Mouse (Mus musculus): ENCODE data around the gene Rasgrf1. TPM values are rescaled to one million over a fixed set of nuclear protein-coding genes. Genes with fewer than 3 reads are reported as not detected.

The Rasgrf1 gene
- polyA plus RNA-seq, 1 experiment from 2014 or later, result 0.20 TPM

DNA sequence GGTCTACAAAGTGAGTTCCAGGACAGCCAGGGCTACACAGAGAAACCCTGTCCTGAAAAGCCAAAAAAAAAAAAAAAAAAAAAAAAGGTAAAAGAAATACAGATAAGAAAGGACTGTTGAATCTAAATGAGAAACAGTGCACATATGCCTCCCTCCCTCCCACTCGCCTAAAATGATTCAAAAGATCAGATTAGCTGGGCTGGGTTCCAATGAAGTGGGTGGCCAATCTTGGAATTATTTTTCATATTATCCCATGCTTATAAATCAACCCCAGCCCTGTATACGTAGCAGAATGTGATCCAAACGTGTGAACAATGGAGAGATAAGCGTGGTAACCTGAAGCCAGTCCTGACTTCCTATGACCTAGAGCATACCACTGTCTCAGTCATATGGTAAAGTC lies 8.5 kb upstream of the Rasgrf1 start:
- 69% methylated on average over 4 of the region's 4 CpGs for WGBS
- Histone ChIP-seq H3K9me3 (ENCODE audit: control insufficient read depth, low read length) (no peaks in the 10 kb centered on the region), H3K27ac (ENCODE audit: low read length) (no peak overlapping the region), H3K4me2 (ENCODE audit: low read depth, low read length) (no peak overlapping the region), H3K4me1 (ENCODE audit: control insufficient read depth, insufficient read depth, low read length) (no peaks in the 10 kb centered on the region), H3K4me3 (ENCODE audit: low read length) (no peak overlapping the region), H3K27me3 (replicated peaks; ENCODE audit: control insufficient read depth, insufficient read depth, low read length) (0 out of 2 replicates have a peak, but pooled peaks cover 2% of the 10 kb centered on the region), H3K36me3 (ENCODE audit: control insufficient read depth, insufficient read depth, low read length) (no peaks in the 10 kb centered on the region), H3K9ac (ENCODE audit: low read depth, low read length) (no peak overlapping the region)
- ATAC-seq, result no peak

DNA sequence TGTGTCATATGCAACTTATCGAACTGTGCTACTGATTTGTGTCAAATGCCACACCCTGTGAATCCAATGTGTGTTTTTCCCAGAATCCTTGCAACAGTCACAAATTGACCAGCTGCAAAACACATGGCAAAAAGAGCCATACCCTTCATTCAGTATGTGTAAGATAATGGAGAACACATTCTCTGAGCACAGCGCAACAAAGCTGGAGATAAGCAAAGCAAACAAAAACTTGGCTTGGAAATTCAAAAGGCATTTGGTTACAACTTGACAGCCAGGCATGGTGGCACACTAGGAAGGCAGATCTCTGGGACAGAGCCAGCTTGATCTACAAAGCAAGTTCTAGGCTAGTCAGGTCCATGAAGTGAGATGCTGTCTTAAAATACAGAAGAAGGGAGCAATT lies 6.9 kb upstream of the Rasgrf1 start:
- Histone ChIP-seq H3K4me1 (ENCODE audit: control insufficient read depth, insufficient read depth, low read length) (no peaks in the 10 kb centered on the region), H3K27me3 (replicated peaks; ENCODE audit: control insufficient read depth, insufficient read depth, low read length) (peaks cover 16% of the 10 kb centered on the region), H3K36me3 (ENCODE audit: control insufficient read depth, insufficient read depth, low read length) (no peaks in the 10 kb centered on the region), H3K4me3 (ENCODE audit: low read length) (no peak overlapping the region), H3K9me3 (ENCODE audit: control insufficient read depth, low read length) (no peaks in the 10 kb centered on the region), H3K9ac (ENCODE audit: low read depth, low read length) (no peak overlapping the region), H3K27ac (ENCODE audit: low read length) (no peak overlapping the region), H3K4me2 (ENCODE audit: low read depth, low read length) (no peak overlapping the region)
- 59% methylated on average over 2 of the region's 2 CpGs for WGBS
- no peak; the same call in 1 of the 2 replicates for ATAC-seq

DNA sequence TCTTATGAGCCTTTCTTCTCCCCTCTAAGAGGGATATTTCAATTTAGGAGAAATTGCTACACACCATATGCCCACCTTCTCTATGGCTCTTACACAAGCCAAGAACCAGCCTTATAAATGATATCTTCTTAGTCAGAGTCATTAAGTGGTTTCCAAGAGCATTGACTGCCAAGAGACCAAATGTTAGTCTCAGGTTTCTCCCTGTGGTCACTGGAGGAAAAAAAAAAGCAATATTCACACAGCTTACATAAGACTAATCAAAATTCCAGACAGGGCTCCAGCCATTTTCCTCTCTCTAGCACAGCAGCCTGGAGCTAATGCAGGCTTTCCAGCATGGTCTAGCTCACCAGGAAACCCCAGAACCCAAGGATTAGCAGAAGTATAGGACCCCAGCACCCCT lies 3.1 kb upstream of the Rasgrf1 start:
- ATAC-seq, result no peak
- Histone ChIP-seq H3K27ac (ENCODE audit: low read length) (no peak overlapping the region), H3K9me3 (ENCODE audit: control insufficient read depth, low read length) (no peaks in the 10 kb centered on the region), H3K4me1 (ENCODE audit: control insufficient read depth, insufficient read depth, low read length) (peaks cover 21% of the 10 kb centered on the region), H3K27me3 (replicated peaks; ENCODE audit: control insufficient read depth, insufficient read depth, low read length) (peaks cover 55% of the 10 kb centered on the region), H3K4me3 (ENCODE audit: low read length) (no peak overlapping the region), H3K4me2 (ENCODE audit: low read depth, low read length) (no peak overlapping the region), H3K36me3 (ENCODE audit: control insufficient read depth, insufficient read depth, low read length) (no peaks in the 10 kb centered on the region), H3K9ac (ENCODE audit: low read depth, low read length) (no peak overlapping the region)

DNA sequence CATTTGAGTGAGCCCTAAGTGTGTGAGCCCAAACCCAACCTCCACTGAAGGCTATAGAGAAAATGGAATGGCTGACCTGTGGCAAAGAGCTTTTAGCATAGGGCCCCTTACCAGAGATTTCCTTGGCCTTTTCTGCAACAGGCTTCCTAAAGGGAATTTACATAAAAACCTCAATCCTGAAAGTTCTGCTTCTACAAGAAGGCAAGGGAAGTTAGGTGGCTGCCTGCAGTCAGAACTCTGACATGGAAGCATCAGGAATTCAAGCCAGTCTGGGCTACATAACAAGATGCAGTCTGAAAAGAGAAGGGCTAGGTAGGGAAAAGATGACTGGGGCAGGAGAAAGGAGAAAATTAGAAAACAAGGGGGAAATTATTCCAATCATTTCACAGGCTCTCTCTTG lies 1.8 kb upstream of the Rasgrf1 start:
- no peak overlapping the region for H3K9ac ChIP-seq (ENCODE audit: low read depth, low read length)
- H3K4me1 ChIP-seq (ENCODE audit: control insufficient read depth, insufficient read depth, low read length), result peaks cover 21% of the 10 kb centered on the region
- H3K4me3 ChIP-seq (ENCODE audit: low read length), result no peak overlapping the region
- H3K27me3 ChIP-seq (replicated peaks; ENCODE audit: control insufficient read depth, insufficient read depth, low read length), result peaks cover 59% of the 10 kb centered on the region
- no peaks in the 10 kb centered on the region for H3K9me3 ChIP-seq (ENCODE audit: control insufficient read depth, low read length)
- no peaks in the 10 kb centered on the region for H3K36me3 ChIP-seq (ENCODE audit: control insufficient read depth, insufficient read depth, low read length)
- no peak overlapping the region for H3K4me2 ChIP-seq (ENCODE audit: low read depth, low read length)
- ATAC-seq, result no peak
- no peak overlapping the region for H3K27ac ChIP-seq (ENCODE audit: low read length)

DNA sequence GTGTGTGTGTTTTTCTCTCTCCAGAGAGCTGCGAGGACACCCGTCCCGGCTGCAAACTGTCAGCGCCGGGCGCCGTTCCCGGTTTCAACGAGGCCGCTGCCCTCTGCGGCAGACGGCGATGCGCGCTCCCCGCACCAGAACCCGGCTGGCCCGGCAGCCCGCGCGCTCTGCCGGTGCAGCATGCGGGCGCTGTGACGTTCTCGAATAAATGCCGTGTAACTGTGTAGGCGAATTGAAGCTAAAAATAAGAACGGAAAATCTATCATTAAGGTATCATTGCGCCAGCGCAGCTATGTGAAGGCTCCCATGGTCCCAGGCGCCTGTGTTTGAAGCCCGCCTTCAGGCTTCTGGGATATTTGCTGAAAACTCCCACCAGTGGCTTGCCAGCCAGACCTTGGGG lies 1.1 kb upstream of the Rasgrf1 start:
- H3K9me3 ChIP-seq (ENCODE audit: control insufficient read depth, low read length), result no peaks in the 10 kb centered on the region
- under 1% methylated on average over 33 of the region's 33 CpGs for WGBS
- no peak overlapping the region for H3K27ac ChIP-seq (ENCODE audit: low read length)
- peak overlapping the region; percentile 58 for H3K4me3 ChIP-seq (ENCODE audit: low read length)
- ATAC-seq, result no peak
- 0 out of 2 replicates have a peak overlapping the region, but pooled peaks have one; percentile 33 for H3K9ac ChIP-seq (ENCODE audit: low read depth, low read length)
- H3K4me1 ChIP-seq (ENCODE audit: control insufficient read depth, insufficient read depth, low read length), result peaks cover 21% of the 10 kb centered on the region
- peak overlapping the region; percentile 92 for H3K4me2 ChIP-seq (ENCODE audit: low read depth, low read length)
- peaks cover 59% of the 10 kb centered on the region for H3K27me3 ChIP-seq (replicated peaks; ENCODE audit: control insufficient read depth, insufficient read depth, low read length)
- no peaks in the 10 kb centered on the region for H3K36me3 ChIP-seq (ENCODE audit: control insufficient read depth, insufficient read depth, low read length)

DNA sequence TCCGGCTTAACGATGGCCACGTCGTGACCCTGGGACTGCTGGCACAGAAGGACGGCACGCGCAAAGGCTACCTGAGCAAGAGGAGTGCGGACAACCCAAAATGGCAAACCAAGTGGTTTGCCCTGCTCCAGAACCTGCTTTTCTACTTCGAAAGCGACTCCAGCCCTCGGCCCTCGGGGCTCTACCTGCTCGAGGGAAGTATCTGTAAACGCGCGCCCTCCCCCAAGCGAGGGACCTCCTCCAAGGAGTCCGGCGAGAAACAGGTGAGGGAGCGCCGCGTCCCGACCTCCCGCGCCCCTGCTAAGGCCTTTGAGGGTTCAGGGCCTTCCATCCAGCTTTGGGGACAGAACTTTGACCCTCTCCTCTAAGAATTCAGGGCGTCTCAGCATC lies 298 bp downstream of the Rasgrf1 start:
- ATAC-seq, result no peak
- H3K27me3 ChIP-seq (replicated peaks; ENCODE audit: control insufficient read depth, insufficient read depth, low read length), result peaks cover 59% of the 10 kb centered on the region
- under 1% methylated on average over 26 of the region's 26 CpGs for WGBS

DNA sequence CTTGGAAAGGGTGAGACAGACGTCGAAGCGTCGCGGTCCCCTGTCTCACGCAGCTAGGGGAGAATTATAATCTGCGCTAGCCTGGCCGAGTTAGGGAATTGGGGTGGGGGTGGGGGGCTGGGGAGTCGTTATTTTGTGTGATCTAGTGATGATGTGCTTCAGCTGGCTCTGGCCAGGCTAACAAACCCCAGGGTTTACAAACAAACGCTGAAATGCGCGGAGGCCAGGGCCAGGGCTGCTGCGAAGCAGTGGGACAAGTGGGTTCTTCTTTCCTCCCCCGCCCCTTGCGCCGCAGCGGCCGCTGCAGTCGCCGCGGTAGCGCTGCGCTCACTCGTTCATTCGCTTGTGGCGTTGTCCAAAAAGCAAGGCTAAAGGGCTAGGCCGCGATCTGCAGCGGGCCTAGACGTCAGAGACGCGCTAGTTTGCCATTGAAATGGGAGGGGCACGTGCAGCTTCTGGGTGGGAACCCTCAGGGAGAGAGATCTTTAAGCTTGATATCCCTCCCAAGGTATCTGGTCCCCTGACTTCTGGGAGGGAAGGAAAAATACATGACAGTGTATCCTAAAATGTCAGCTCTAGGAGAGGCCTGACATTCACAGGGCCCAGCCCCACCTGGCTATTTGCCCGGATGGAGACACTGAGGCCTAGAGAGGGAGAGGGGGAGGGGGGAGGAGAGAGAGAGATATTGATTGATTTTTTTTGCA lies 1.2 kb downstream of the Rasgrf1 start:
- Histone ChIP-seq H3K36me3 (ENCODE audit: control insufficient read depth, insufficient read depth, low read length) (no peaks in the 10 kb centered on the region), H3K9me3 (ENCODE audit: control insufficient read depth, low read length) (no peaks in the 10 kb centered on the region), H3K9ac (ENCODE audit: low read depth, low read length) (no peak overlapping the region), H3K27me3 (replicated peaks; ENCODE audit: control insufficient read depth, insufficient read depth, low read length) (peaks cover 57% of the 10 kb centered on the region), H3K27ac (ENCODE audit: low read length) (no peak overlapping the region), H3K4me2 (ENCODE audit: low read depth, low read length) (no peak overlapping the region), H3K4me1 (ENCODE audit: control insufficient read depth, insufficient read depth, low read length) (peaks cover 21% of the 10 kb centered on the region), H3K4me3 (ENCODE audit: low read length) (peak overlapping the region; percentile 18; the same call in 1 of the 2 replicates)
- ATAC-seq, result no peak
- 3% methylated on average over 34 of the region's 34 CpGs for WGBS

More for the DNA sequence above, 298 bp downstream of the Rasgrf1 start:
- Histone ChIP-seq H3K36me3 (ENCODE audit: control insufficient read depth, insufficient read depth, low read length) (no peaks in the 10 kb centered on the region), H3K4me2 (ENCODE audit: low read depth, low read length) (peak overlapping the region; percentile 92), H3K4me1 (ENCODE audit: control insufficient read depth, insufficient read depth, low read length) (peaks cover 21% of the 10 kb centered on the region), H3K27ac (ENCODE audit: low read length) (no peak overlapping the region), H3K9me3 (ENCODE audit: control insufficient read depth, low read length) (no peaks in the 10 kb centered on the region), H3K4me3 (ENCODE audit: low read length) (peak overlapping the region; percentile 58), H3K9ac (ENCODE audit: low read depth, low read length) (no peak overlapping the region)

DNA sequence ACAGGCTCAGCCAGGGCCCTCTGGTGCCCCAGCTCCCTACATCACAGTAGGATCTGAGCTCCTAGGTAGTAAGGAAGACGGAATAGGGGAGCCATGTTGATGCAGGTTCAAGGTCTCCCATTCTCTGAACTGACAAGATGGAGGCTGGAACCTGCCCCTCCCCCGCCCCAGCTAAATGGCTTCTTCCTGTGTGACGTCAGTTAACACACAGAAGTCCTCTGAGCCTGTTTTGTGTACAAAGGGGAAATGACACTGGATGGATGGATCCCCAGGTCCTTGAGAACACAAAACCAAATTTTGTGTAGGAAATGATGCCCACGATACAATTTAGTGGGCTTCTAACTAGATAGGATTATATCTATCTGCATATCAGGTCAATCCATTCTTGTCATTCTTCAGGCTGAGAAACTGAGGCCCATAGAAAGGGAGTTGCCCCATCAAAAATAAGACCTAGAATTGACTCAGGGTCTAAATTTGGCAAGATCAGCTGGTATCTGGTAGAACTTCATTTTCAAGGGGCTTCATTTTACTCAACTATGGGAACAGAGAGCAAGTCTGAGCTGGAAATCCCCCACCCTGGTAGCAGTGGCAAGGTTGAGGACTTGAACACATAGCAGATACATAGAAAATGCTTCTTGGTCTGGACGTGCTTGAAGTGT lies 2.3 kb downstream of the Rasgrf1 start:
- 68% methylated on average over 5 of the region's 5 CpGs for WGBS
- Histone ChIP-seq H3K4me2 (ENCODE audit: low read depth, low read length) (no peak overlapping the region), H3K36me3 (ENCODE audit: control insufficient read depth, insufficient read depth, low read length) (no peaks in the 10 kb centered on the region), H3K27ac (ENCODE audit: low read length) (no peak overlapping the region), H3K27me3 (replicated peaks; ENCODE audit: control insufficient read depth, insufficient read depth, low read length) (peaks cover 50% of the 10 kb centered on the region), H3K9me3 (ENCODE audit: control insufficient read depth, low read length) (no peaks in the 10 kb centered on the region), H3K4me1 (ENCODE audit: control insufficient read depth, insufficient read depth, low read length) (peaks cover 21% of the 10 kb centered on the region), H3K4me3 (ENCODE audit: low read length) (no peak overlapping the region), H3K9ac (ENCODE audit: low read depth, low read length) (no peak overlapping the region)
- ATAC-seq, result no peak

DNA sequence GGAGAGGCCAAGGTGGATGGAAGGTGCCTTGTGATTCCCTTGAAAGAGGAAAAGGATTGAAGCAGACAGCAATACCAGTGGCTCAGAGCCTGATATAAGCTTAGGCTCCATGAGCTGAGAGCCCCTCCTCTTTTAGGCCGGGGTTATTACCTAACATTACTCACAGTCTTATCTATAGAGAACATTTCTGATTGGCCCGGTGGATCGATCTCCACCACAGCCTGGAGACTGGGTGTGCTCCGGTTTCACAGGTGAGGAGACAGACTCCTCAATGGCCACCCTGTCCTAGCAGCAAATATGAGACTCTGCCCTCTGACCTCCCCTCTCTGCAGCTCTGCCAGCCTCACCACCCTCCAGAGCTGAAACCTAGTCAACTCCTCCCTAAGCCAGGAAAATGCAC lies 3.4 kb downstream of the Rasgrf1 start:
- Histone ChIP-seq H3K4me2 (ENCODE audit: low read depth, low read length) (no peak overlapping the region), H3K27me3 (replicated peaks; ENCODE audit: control insufficient read depth, insufficient read depth, low read length) (peaks cover 39% of the 10 kb centered on the region), H3K9me3 (ENCODE audit: control insufficient read depth, low read length) (no peaks in the 10 kb centered on the region), H3K4me1 (ENCODE audit: control insufficient read depth, insufficient read depth, low read length) (peaks cover 21% of the 10 kb centered on the region), H3K27ac (ENCODE audit: low read length) (no peak overlapping the region), H3K4me3 (ENCODE audit: low read length) (no peak overlapping the region), H3K9ac (ENCODE audit: low read depth, low read length) (no peak overlapping the region), H3K36me3 (ENCODE audit: control insufficient read depth, insufficient read depth, low read length) (no peaks in the 10 kb centered on the region)
- peak; percentile 87 for ATAC-seq
- 42% methylated on average over 4 of the region's 4 CpGs for WGBS

Data from intestine, embryonic 16.5 days (tissue).